Mouse (Mus musculus) bone marrow macrophage, adult 2 months (primary cell): ENCODE measurements around the gene Fundc1.

Experiments
- CTCF ChIP-seq: IDR thresholded peaks from 2 replicates; pipeline ENCODE4 v1.5.1; 2012; ENCODE audit warnings: low read depth, mild to moderate bottlenecking, low read length, moderate library complexity
- POLR2A ChIP-seq: IDR thresholded peaks from 2 replicates; pipeline ENCODE4 v1.6.1; 2012; ENCODE audit warnings: mild to moderate bottlenecking, low read depth, low read length, borderline replicate concordance

DNA sequence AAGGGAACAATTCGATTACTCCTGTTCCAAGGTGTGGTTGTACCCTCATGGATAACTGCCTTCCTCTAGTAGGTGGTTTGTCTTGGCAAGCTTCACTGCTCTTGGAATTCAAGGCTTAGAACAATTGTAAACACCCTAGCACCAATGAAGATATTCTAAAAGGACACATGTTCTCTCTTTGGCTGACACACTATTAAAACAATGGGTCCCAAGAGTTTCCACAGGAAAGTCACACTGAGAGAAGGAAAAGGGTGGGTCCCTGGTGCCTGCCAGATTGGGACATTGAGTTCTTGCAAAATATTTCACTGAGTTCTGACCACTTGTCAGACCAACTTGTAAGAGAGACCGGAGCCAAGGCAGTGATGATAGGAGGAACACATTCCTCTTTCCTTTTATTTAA, 45.1 kb downstream of the Fundc1 start:
- TF ChIP-seq POLR2A (no peak), CTCF (no peak)
